Mouse (Mus musculus): ENCODE results near the gene Cgnl1.

DNA sequence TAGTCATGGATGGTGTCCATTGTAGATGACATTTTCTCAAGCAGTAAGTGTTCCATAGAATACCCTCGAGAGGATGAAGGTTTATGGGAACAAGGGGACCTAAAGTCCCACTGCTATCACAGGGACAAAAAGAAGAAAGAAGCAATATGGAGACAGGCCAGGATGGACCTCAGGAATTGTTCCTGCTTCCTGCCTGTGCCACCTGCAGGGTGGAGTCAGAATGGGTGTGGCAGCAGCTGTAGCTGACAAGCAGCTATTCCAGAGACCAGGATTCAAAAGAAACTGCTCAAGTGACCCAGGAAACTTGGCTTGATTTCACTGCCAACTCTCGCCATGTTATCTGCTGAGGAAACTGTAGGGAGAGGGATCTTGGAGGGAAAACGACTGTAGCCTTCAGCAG, 42.2 kb upstream of the Cgnl1 start:
- TF ChIP-seq CTCF (IDR thresholded peaks at IDR 0.05; ENCODE audit: low read depth, low read length): no peak
- TF ChIP-seq POLR2A (IDR thresholded peaks at IDR 0.05; ENCODE audit: extremely low read depth, insufficient read depth, low read length): no peak
